Comparison of ENCODE assay signal across 27 mouse cellular contexts in genomic region chr3:123537279-123537678, GRCm38 (mm10).
"Had no signal": no experiment of that assay in that cellular context is flagged by ENCODE, and none has a peak within 500 bp of the region (broad histone marks: within the 10 kb centered on the region; RNA-seq: fewer than 3 reads in every experiment).

No protein-coding gene starts in this region.

- H3K4me1 ChIP-seq: embryonic facial prominence, embryonic 10.5 days; embryonic facial prominence, embryonic 12.5 days; embryonic facial prominence, embryonic 13.5 days; embryonic facial prominence, embryonic 15.5 days; forebrain, embryonic 10.5 days; forebrain, embryonic 12.5 days; forebrain, embryonic 13.5 days; forebrain, embryonic 15.5 days had no signal

- DNase-seq: cerebellum, adult 9-10 months; cerebellum, adult 9-11 months; cerebellum, postnatal 10 days; cerebellum, postnatal 14 days; cerebellum, postnatal 25 days; cerebellum, postnatal 36 days; embryo, embryonic 11 days; forebrain, postnatal 0 days; gastrocnemius, adult 2 months; gastrocnemius, postnatal 10 days; gastrocnemius, postnatal 14 days; gastrocnemius, postnatal 25 days; gastrocnemius, postnatal 36 days; heart, adult 11 months; heart, adult 18-20 months; heart, adult 2 months had no signal

- H3K9me3 ChIP-seq: embryonic facial prominence, embryonic 10.5 days; embryonic facial prominence, embryonic 12.5 days; embryonic facial prominence, embryonic 13.5 days; embryonic facial prominence, embryonic 15.5 days; forebrain, embryonic 10.5 days; forebrain, embryonic 12.5 days; forebrain, embryonic 13.5 days; forebrain, embryonic 15.5 days had no signal

- H3K4me3 ChIP-seq: embryonic facial prominence, embryonic 10.5 days; embryonic facial prominence, embryonic 12.5 days; embryonic facial prominence, embryonic 13.5 days; embryonic facial prominence, embryonic 15.5 days; erythroblast, embryonic 14.5 days; forebrain, embryonic 10.5 days; forebrain, embryonic 12.5 days; forebrain, embryonic 13.5 days; forebrain, embryonic 15.5 days; gastrocnemius, adult 2 months; heart, adult 2 months had no signal

- H3K27ac ChIP-seq: embryonic facial prominence, embryonic 10.5 days; embryonic facial prominence, embryonic 12.5 days; embryonic facial prominence, embryonic 13.5 days; embryonic facial prominence, embryonic 15.5 days; forebrain, embryonic 10.5 days; forebrain, embryonic 12.5 days; forebrain, embryonic 13.5 days; forebrain, embryonic 15.5 days; gastrocnemius, adult 2 months; heart, adult 2 months had no signal

- ATAC-seq: forebrain, embryonic 13.5 days; forebrain, embryonic 14.5 days; forebrain, embryonic 15.5 days; forebrain, embryonic 16.5 days; forebrain, postnatal 0 days had no signal

- H3K9ac ChIP-seq: embryonic facial prominence, embryonic 12.5 days; embryonic facial prominence, embryonic 13.5 days; embryonic facial prominence, embryonic 15.5 days; forebrain, embryonic 12.5 days; forebrain, embryonic 13.5 days; forebrain, embryonic 15.5 days; forebrain, postnatal 0 days had no signal

- H3K36me3 ChIP-seq: embryonic facial prominence, embryonic 10.5 days; embryonic facial prominence, embryonic 12.5 days; embryonic facial prominence, embryonic 13.5 days; embryonic facial prominence, embryonic 15.5 days; forebrain, embryonic 10.5 days; forebrain, embryonic 12.5 days; forebrain, embryonic 15.5 days had no signal

- H3K27me3 ChIP-seq: embryonic facial prominence, embryonic 12.5 days; embryonic facial prominence, embryonic 13.5 days; embryonic facial prominence, embryonic 15.5 days; forebrain, embryonic 12.5 days; forebrain, embryonic 13.5 days; forebrain, embryonic 15.5 days had no signal
